Mouse (Mus musculus) splenic B cell, adult 2 months (primary cell): ENCODE results near the gene Aldh1b1.
A peak's percentile ranks its signal among the peaks of the same experiment; 100 is the strongest.

Experiments
- DNase-seq: peaks from one replicate; pipeline ENCODE4 v3.0.0-alpha.2; 2011; ENCODE audit warnings: low read depth, low spot score
- H3K27me3 ChIP-seq: 2 replicates; pipeline ENCODE4 v1.6.1; 2012; ENCODE audit warnings: mild to moderate bottlenecking, low read length, moderate library complexity, mixed read lengths; ENCODE audit not compliant: control insufficient read depth, poor library complexity, insufficient read depth, severe bottlenecking
- H3K36me3 ChIP-seq: 2 replicates; pipeline ENCODE4 v1.6.1; 2012; ENCODE audit warnings: mild to moderate bottlenecking, low read length, moderate library complexity, mixed read lengths; ENCODE audit not compliant: control insufficient read depth, poor library complexity, insufficient read depth, severe bottlenecking

Aldh1b1 gene

DNA sequence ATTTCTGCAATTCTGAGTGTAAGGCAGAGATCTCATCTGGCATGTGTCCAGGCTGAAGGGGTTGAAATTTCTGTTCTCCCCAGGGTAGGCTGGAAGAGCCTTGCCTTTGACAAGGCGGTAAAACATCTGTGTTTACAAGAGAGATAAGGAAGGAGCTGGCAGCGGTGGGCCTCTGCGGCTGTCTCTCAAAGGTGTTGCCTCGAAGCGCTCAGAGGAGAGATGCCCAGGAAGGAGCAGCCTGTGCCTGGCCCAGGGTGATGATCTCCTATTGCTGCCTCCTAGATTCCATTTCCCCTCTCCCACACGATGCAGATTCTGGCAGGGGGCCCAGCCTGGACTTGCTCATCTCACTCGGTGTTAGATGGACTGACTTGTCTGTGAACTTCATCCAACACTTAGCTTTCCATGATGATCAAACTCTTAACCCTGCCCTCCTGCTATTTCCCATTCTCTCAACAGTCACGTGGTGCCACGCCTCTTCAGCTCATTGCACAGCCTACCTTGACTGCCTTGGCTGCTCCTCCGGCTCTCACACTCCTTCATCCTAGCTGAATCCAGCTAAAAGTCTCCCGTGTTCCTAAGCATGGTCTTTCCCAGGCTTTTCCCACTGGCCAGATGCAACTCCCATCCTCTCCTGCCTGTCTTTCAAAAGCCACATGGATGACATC is 30.8 kb upstream of the Aldh1b1 start:
- DNase-seq, result no peak
- Histone ChIP-seq H3K36me3 (no peaks in the 10 kb centered on the region), H3K27me3 (no peaks in the 10 kb centered on the region)

DNA sequence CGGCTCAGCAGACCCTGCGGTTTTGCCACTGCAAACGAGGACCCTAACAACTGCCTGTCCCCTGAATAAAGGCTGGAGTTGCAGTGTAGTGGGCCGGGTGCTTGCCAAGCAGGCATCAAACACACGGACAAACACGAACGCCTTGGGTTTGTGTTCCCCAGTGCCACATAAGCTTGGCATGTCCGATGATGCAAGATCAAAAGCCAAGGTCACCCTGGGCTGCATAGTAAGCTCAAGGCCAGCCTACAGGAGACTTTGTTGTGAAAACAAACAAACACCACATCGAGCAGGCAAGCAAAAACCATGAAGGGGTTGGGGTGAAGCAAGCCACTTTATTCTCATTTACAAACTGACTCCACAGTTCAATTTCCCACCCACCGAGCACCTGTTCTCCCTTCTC is 29.7 kb upstream of the Aldh1b1 start:
- no peaks in the 10 kb centered on the region for H3K36me3 ChIP-seq
- no peak for DNase-seq
- no peaks in the 10 kb centered on the region for H3K27me3 ChIP-seq

DNA sequence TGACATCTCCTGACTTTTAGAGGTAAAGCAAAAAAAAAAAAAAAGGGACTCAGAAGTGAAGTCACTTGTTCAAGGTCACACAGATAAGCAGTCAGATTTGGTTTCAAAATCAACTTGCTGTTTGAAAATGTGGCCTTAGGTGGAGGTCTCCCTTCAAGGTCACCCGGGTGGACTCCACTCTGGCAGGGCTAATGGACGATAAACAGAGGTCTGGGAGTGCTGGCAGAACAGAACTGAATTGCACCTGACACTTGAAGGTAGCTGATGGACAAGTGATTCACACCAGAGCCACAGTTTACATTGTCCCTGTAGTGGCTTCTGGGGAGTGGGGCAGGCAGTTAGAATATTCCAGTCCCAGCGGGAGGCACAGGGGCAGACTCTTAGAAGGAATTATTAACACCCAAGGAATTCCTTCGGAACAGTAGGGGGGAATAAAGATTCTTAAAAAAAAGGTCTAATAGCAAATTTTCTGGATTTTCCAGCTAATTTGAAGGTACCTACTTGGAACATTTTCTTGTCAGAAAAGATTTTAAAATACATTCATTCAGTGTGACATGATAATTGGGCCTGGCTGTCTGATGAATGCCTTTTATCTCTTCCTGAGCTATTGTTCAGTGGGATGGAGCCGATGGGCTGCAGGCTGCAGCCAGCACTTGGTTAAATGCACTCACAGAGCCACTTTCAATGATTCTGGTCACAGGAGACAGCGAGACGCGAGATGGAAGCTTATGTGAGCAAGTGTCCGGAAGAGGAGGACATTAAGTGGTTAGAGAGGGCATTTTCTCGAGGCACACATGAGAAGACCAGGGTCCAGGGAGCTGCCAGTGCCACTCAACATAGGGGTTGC is 28.8 kb upstream of the Aldh1b1 start:
- Histone ChIP-seq H3K36me3 (no peaks in the 10 kb centered on the region), H3K27me3 (no peaks in the 10 kb centered on the region)
- no peak for DNase-seq

DNA sequence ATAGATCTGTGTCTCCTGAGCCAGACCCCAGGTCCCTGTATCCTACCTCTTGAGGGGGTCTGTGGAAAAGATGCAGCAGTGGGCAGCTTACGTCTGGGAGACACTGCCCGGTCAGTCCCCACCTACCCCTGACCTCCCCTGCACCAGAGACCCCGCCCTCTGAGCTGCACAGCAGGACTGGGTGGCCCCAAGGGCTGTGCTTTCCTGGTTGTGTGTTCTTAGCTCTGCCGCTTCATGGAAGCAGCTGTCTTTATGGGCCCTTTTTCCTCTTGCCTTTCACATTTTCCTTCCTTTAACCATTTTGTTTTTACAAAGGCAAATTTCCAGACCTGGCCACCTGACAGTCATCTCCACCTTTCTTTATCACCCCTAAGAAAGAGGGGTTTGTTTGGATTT is 28.2 kb upstream of the Aldh1b1 start:
- Histone ChIP-seq H3K27me3 (no peaks in the 10 kb centered on the region), H3K36me3 (no peaks in the 10 kb centered on the region)
- no peak for DNase-seq

DNA sequence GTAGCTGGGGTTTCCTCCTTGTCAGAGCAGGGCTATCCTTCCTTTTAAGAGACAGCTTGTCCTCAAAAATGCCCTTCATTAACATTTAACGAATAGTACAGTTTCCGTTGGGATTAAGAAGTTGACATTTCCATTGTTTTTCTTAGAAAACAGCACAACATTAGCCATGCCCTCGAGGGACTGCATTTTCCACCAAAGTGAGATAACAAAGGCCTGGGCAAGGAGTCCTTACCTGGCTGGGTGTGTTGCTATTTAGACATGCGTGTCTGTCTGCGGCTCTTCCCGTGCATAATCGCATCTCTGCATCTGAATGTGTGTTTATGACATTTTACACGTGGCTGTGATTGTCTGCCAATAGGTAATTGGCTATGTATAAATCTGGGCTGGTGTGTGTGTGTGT is 27.6 kb upstream of the Aldh1b1 start:
- DNase-seq, result no peak

DNA sequence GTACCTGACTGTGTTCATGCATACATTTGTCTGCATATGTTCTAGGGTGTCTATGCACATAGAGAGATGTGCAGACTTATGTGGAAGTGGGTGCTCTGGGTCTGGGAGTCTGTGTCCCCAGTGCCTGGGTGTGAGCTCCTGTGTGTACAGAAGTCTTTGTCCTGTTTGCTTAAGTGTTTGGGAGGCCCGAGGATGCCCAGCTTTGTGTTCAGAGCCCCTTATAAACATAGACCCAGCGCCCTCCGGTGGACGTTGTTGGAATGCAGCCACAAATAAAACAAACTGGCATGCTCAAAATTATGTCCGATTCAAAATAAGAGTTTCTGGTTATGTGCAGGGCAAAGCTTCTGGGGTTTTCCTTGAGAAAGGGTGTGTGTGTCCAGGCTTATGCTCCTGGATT is 27.2 kb upstream of the Aldh1b1 start:
- Histone ChIP-seq H3K36me3 (no peaks in the 10 kb centered on the region), H3K27me3 (no peaks in the 10 kb centered on the region)
- peak; percentile 41 for DNase-seq

More for the DNA sequence above, 27.6 kb upstream of the Aldh1b1 start:
- no peaks in the 10 kb centered on the region for H3K36me3 ChIP-seq
- H3K27me3 ChIP-seq, result no peaks in the 10 kb centered on the region

GRCm38 (mm10) chr4:45783671-45784070 is 15.2 kb upstream of the Aldh1b1 start:
- no peak for DNase-seq
- Histone ChIP-seq H3K27me3 (no peaks in the 10 kb centered on the region), H3K36me3 (no peaks in the 10 kb centered on the region)

DNA sequence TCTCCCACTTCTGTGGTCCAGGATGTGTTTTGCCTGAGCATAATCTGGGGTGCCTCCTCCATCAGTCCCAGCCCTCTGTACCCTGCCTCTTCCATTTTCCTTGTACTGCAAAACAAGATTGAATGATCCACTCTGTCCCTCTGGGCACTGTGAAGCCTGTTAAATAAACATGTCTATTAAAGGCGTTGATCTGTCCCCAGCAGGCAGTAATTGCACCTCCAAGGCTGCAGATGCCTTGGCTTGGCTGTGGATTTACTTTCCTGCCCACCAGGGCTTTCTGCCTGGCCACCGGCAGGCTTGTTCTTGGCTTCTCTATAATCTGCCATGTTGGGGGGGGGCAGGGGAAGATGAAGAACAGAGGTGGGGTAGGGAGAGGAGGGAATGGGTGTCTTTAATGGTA is 12.9 kb upstream of the Aldh1b1 start:
- DNase-seq, result no peak
- Histone ChIP-seq H3K36me3 (no peaks in the 10 kb centered on the region), H3K27me3 (no peaks in the 10 kb centered on the region)

GRCm38 (mm10) chr4:45786674-45787073 is 12.1 kb upstream of the Aldh1b1 start:
- H3K36me3 ChIP-seq, result no peaks in the 10 kb centered on the region
- H3K27me3 ChIP-seq, result no peaks in the 10 kb centered on the region
- DNase-seq, result no peak

GRCm38 (mm10) chr4:45788446-45789081 is 10.3 kb upstream of the Aldh1b1 start:
- Histone ChIP-seq H3K36me3 (no peaks in the 10 kb centered on the region), H3K27me3 (no peaks in the 10 kb centered on the region)
- no peak for DNase-seq

GRCm38 (mm10) chr4:45789263-45789958 is 9.4 kb upstream of the Aldh1b1 start:
- Histone ChIP-seq H3K27me3 (no peaks in the 10 kb centered on the region), H3K36me3 (no peaks in the 10 kb centered on the region)
- DNase-seq, result no peak

- Histone ChIP-seq H3K27me3 (no peaks in the 10 kb centered on the region), H3K36me3 (no peaks in the 10 kb centered on the region)
- DNase-seq, result no peak
Observed at GRCm38 (mm10) chr4:45790018-45790417, 8.8 kb upstream of the Aldh1b1 start.

DNA sequence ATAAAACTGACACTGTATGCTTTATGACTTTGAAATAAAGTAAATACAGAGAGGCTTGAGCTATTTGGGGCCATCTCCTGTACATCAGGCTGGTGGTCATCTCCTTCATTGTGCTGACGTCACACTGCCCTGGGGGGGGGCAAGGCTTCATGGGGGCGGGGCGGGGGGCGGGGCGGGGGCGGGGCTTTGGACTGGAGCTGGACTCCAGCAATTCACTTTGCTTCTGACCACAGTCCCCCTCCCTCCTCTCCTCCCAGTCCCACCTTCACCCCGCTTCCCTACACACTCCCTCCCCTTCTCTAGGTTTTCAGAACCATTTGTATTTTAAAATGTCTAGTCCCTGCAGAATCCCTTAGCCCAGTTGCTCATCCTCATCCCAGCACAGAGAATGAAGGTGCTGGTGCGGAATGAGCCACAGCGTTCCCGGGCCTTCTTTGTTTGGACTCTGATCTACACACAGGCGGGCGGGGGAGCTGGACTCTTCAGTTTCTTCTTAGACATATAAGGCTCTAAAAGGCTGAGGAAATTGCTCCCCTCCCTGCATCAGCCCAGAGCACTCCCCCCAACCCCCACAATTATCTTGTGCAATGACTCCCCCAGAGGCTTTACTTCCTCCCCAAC is 3.5 kb upstream of the Aldh1b1 start:
- DNase-seq, result peak; percentile 58
- Histone ChIP-seq H3K27me3 (no peaks in the 10 kb centered on the region), H3K36me3 (no peaks in the 10 kb centered on the region)

DNA sequence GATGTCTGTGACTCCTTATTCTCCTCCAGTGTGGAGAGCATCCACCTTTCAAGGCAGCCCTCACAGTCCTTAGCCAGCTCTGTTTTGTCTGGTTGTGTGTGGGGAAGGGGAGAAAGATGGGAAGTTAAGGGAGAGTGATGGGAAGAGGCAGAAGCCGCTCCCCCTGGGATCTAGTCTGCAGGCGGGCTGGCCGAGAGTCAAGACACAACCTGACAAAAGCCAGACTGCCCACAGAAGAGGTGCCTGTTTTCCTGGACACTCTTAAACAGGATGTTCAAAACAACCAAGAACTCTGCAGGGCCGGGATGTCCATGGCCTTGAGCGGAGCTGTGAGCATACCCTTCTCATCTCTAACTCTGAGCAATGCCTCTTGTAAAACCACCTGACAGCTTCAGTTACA is 2.1 kb upstream of the Aldh1b1 start:
- no peaks in the 10 kb centered on the region for H3K36me3 ChIP-seq
- no peaks in the 10 kb centered on the region for H3K27me3 ChIP-seq
- no peak for DNase-seq
